Mouse (Mus musculus) midbrain, embryonic 14.5 days (tissue): ENCODE results near the gene Rpl3l. TPM values are rescaled to one million over a fixed set of nuclear protein-coding genes. Genes with fewer than 3 reads are reported as not detected.

Experiments
- ATAC-seq: fragments of 200-750 bp; cut with Nextera tagmentation; 2 replicates; pipeline ENCODE4 v1.8.0; 2017; ENCODE audit warnings: moderate number of reproducible peaks, moderate library complexity; ENCODE audit not compliant: low FRiP score, low TSS enrichment
- DNase-seq: peaks from one replicate; pipeline ENCODE4 v3.0.0-alpha.2; 2015
- H3K27ac ChIP-seq: fragments of 300-500 bp; sonication (generic); replicated peaks from 2 replicates; pipeline ENCODE4 v1.5.1; 2014; ENCODE audit warnings: mild to moderate bottlenecking, low read depth, low read length, moderate library complexity
- H3K27me3 ChIP-seq: fragments of 300-500 bp; sonication (generic); 2 replicates; pipeline ENCODE4 v1.6.1; 2014; ENCODE audit warnings: low read length, control low read depth, mixed read lengths; ENCODE audit not compliant: control insufficient read depth, insufficient read depth
- H3K36me3 ChIP-seq: fragments of 300-500 bp; sonication (generic); 2 replicates; pipeline ENCODE4 v1.6.1; 2014; ENCODE audit warnings: low read length, control low read depth; ENCODE audit not compliant: control insufficient read depth, insufficient read depth
- H3K4me1 ChIP-seq: fragments of 300-500 bp; sonication (generic); 2 replicates; pipeline ENCODE4 v1.6.1; 2014; ENCODE audit warnings: mild to moderate bottlenecking, antibody characterized with exemption, low read length, control low read depth; ENCODE audit not compliant: control insufficient read depth, insufficient read depth
- H3K4me2 ChIP-seq: fragments of 300-500 bp; sonication (generic); 2 replicates; pipeline ENCODE4 v1.6.1; 2014; ENCODE audit warnings: mild to moderate bottlenecking, low read length, moderate library complexity
- H3K4me3 ChIP-seq: fragments of 300-500 bp; sonication (generic); replicated peaks from 2 replicates; pipeline ENCODE4 v1.5.1; 2014; ENCODE audit warnings: low read depth, low read length
- H3K9ac ChIP-seq: fragments of 300-500 bp; sonication (generic); replicated peaks from 2 replicates; pipeline ENCODE4 v1.6.1; 2014; ENCODE audit warnings: mild to moderate bottlenecking, low read length, moderate library complexity
- H3K9me3 ChIP-seq: fragments of 300-500 bp; sonication (generic); 2 replicates; pipeline ENCODE4 v1.6.1; 2016; ENCODE audit warnings: low read length, control low read depth, mixed read lengths; ENCODE audit not compliant: control insufficient read depth
- WGBS: fragments of 180-500 bp; shearing (Covaris S2); extraction: QIAGEN DNeasy Blood & Tissue Kit; methylation state at CpG from one replicate; pipeline ENCODE4 v1.1.7; 2014; 5-methylcytosine and 5-hydroxymethylcytosine counted together
- polyA plus RNA-seq: library from polyadenylated mRNA; unstranded; fragments of >200 nt; fragmentation: Nextera tagmentation; extraction: Ambion mirVana; gene quantifications from 2 replicates; pipeline ENCODE4 v1.2.1, GENCODE M21; 2014

The Rpl3l gene
- polyA plus RNA-seq, 1 experiment from 2014 or later, result not detected

DNA sequence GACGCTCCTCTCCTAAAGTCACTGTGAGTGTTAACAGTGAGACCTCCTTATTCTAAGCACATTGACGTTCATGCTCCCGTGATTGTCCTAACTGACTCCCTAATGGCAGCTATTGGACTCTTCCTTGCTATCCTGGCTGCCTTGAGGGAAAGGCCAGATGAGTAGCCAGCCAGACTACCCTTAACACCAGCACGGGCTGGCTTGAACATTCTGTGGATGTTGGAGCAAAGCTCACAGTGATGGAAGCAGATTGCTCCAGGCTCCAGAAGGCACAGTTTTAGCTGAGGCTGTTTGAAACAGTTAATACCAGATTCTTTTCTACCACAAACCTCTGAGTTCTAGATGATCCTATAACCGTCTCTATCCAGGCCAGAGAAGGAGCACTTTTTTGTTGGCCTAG is 16.3 kb downstream of the Rpl3l start:
- WGBS, result 77% methylated on average over 5 of the region's 5 CpGs
- Histone ChIP-seq H3K27me3 (no peaks in the 10 kb centered on the region), H3K36me3 (no peaks in the 10 kb centered on the region), H3K4me2 (no peak overlapping the region), H3K9ac (no peak overlapping the region), H3K4me3 (no peak overlapping the region), H3K9me3 (no peaks in the 10 kb centered on the region), H3K4me1 (no peaks in the 10 kb centered on the region), H3K27ac (no peak overlapping the region)
- no peak for DNase-seq
- no peak for ATAC-seq

DNA sequence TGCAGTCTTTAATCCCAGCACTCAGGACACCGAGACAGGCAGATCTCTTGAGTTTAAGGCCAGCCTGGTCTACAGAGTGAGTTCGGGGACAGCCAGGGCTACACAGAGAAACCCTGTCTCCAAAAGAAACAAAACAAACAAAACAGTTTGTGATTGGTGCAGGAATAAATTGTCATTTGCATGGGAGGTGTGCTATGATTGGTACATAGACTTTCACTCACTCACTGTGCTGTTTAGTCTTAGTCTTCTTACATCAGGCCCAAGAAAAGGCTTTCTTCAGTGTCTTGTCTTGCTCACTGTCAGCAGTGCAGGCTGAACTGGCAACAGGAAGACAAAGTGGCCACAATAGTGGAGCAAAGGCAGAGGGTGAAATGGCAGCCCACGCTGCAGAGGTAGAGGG is 16.8 kb downstream of the Rpl3l start:
- Histone ChIP-seq H3K9me3 (no peaks in the 10 kb centered on the region), H3K4me1 (no peaks in the 10 kb centered on the region), H3K4me2 (no peak overlapping the region), H3K27me3 (no peaks in the 10 kb centered on the region), H3K27ac (no peak overlapping the region), H3K9ac (no peak overlapping the region), H3K4me3 (no peak overlapping the region), H3K36me3 (no peaks in the 10 kb centered on the region)
- WGBS, result 71% methylated on average over 3 of the region's 3 CpGs
- ATAC-seq (no peak), DNase-seq (no peak)

DNA sequence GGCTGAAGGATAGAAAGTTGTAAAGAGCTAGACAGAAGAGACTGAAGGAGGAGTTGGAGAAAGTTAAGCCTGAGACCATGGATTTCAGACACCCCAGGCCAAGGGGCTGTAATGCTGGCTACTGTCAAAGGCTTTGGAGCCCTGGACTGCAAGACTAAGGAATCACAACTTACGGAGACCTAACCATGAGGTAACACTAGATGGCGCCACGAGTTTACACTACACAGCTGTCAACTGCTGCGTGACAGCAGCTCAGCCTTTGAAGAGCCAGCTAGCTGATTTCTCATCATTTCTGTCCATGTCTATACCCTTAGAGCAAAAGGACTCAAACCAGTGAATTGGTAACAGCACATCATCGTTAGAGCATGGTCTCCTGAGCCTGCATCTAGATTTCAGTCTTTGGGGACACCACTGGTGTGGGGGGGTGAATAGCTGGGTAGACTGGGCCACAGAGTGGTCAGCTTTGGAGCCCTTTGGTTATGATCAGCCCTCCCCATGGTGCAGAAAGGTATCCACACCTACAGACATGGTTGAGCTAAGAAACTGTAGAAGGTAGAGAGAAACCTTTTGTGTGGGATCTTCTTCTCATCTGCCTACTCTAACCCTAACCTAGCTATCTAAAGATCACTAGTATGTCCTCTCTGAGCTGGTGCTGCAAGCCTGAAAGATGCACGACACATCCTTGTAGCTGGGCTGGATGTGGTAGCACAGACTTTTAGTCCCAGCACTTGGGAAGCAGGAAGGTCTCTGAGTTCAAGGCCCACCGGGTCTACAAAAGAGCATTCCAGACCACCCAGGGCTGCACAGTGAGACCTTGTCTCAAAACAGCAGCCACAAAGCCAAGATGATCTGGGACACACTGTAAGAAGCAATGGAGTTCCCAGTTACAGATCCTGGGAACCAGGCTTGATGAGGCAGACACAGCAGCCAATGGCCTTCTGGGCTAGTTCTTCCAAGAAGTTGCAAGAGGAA is 18.2 kb downstream of the Rpl3l start:
- Histone ChIP-seq H3K4me3 (no peak overlapping the region), H3K36me3 (no peaks in the 10 kb centered on the region), H3K27ac (no peak overlapping the region), H3K9ac (no peak overlapping the region; the same call in 1 of the 2 replicates), H3K9me3 (no peaks in the 10 kb centered on the region), H3K4me2 (no peak overlapping the region), H3K4me1 (no peaks in the 10 kb centered on the region), H3K27me3 (peaks cover 11% of the 10 kb centered on the region)
- ATAC-seq (peak; percentile 68; the same call in 1 of the 2 replicates), DNase-seq (peak; percentile 96)
- WGBS, result 19% methylated on average over 7 of the region's 7 CpGs

DNA sequence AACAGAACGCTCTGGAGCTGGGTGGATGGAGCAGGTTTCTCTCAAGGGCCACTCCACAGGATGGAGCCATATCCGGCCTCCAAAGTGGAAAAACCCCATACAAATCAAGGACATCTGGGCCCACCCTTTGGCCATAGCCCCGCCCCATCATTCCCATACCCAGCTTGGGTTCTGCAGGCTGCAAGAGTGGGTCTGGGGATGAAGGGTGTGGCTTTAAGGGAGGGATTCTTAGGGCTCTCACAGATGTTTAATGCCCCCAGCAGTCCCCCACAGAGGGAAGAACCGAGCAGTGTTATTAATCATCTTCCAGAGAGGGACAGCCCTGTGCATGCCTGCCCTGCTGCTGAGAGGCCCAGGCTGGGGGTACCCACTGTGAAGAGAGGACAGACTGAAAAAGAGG is 19.4 kb downstream of the Rpl3l start:
- no peaks in the 10 kb centered on the region for H3K36me3 ChIP-seq
- peaks cover 22% of the 10 kb centered on the region for H3K27me3 ChIP-seq
- ATAC-seq (no peak), DNase-seq (no peak)
- no peak overlapping the region for H3K4me3 ChIP-seq
- WGBS, result 64% methylated on average over 4 of the region's 4 CpGs
- no peak overlapping the region for H3K4me2 ChIP-seq
- H3K27ac ChIP-seq, result no peak overlapping the region
- H3K9ac ChIP-seq, result no peak overlapping the region
- no peaks in the 10 kb centered on the region for H3K9me3 ChIP-seq
- H3K4me1 ChIP-seq, result no peaks in the 10 kb centered on the region

DNA sequence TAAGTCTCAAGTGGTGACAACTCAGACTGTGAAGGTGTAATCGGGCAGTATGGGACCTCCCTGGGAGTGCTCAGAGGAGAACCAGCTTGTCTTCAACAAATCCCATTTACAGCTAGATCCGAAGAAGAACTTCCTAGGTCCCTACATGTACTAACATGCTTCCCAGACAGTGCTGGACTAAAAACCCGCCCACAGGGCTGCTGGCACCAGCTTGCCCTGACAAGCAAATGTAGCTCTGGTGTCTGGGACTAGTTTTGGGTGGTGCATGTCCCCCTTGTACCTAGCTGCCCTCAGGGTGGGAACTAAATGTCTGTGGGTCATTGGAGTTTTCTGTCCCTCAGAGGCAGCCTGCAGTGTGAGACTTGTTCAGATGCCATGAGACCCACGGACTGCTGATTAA is 23.9 kb downstream of the Rpl3l start:
- Histone ChIP-seq H3K4me3 (no peak overlapping the region), H3K27me3 (peaks cover 53% of the 10 kb centered on the region)

DNA sequence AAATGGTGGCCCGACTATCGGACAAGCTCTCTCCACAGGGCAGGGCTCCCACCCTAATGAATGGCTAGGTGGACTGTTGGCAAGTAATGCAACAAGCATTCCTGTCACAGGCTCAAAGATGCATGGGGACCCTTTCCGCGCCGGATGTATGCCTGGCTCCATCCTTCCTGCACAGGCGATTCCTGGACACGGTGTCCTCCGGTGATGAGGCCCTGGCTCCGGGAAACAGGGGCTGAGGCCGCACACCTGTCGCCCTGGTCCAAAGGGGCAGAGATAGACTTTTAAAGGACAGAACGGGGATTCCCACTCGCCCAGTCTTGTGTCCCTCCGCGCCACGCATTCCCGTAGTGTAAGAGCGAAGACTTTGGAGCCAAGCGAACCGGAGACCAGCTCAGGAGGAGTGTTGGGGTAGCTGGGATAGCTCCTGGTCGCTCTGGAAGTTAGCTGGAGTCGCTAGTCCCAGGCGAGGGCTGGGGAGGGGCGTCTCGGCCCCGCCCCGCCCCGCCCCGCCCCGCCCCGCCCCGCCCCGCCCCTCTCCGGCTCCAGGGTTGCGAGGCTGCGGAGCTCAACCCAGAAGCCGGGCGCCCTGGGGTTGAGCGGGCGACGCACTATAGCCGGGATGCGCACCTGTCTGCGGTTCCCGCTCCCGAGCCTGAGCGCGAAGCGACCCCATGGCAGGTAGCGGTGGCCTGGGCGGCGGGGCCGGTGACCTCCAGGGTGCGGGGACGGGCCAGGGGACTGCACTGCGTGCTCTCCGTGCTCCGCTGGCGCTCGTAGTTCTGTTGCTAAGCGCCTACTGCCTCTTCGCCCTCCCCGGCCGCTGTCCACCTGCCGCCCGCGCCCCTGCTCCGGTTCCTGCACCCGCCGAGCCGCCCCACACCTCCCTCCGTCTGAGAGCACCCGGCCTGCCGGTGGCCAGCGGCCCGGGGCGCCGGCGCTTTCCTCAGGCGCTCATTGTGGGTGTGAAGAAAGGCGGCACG is 25.1 kb downstream of the Rpl3l start, which contains the start of gene Hs3st6:
Gene Hs3st6 (plus strand): TSS at position 574 of the 980 bp plus-strand sequence.
- Histone ChIP-seq H3K4me1 (peaks cover 7% of the 10 kb centered on the region; the same call in 1 of the 2 replicates), H3K9ac (peak within 1 kb of the TSS; percentile 34; the same call in 1 of the 2 replicates)
- ATAC-seq, result no peak

More for the DNA sequence above, 23.9 kb downstream of the Rpl3l start:
- DNase-seq, result no peak
- H3K9ac ChIP-seq, result no peak overlapping the region
- peaks cover 7% of the 10 kb centered on the region; the same call in 1 of the 2 replicates for H3K4me1 ChIP-seq
- H3K9me3 ChIP-seq, result no peaks in the 10 kb centered on the region
- ATAC-seq, result no peak
- H3K27ac ChIP-seq, result no peak overlapping the region
- H3K4me2 ChIP-seq, result no peak overlapping the region
- no peaks in the 10 kb centered on the region for H3K36me3 ChIP-seq
- WGBS, result 12% methylated on average over 4 of the region's 4 CpGs

DNA sequence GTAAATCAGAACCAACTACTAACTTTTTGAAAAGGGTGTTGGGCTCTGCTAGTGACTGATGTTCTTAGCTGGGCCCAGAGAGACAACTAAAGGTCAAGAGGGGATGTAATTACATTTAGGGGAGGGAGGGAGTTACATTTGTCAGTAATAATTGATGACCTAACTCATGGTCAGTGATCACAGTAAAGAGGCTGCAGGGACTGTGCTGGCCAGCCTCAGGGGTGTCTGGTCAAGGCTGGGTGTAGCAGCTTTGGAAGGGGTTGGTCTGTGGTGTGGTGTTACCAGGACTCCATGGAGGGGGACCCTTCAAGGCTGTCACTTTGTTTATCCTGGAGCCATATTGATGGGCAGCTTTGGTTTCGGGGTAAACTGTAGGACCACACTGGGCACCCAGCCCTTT is 29.8 kb downstream of the Rpl3l start:
- H3K27me3 ChIP-seq, result peaks cover 28% of the 10 kb centered on the region
- ATAC-seq, result no peak
- no peak overlapping the region for H3K9ac ChIP-seq
- H3K4me1 ChIP-seq, result peaks cover 6% of the 10 kb centered on the region; the same call in 1 of the 2 replicates
- H3K27ac ChIP-seq, result no peak overlapping the region
- 65% methylated on average over 1 of the region's 1 CpGs for WGBS
- no peaks in the 10 kb centered on the region for H3K9me3 ChIP-seq
- H3K4me2 ChIP-seq, result no peak overlapping the region
- no peak overlapping the region for H3K4me3 ChIP-seq
- no peaks in the 10 kb centered on the region for H3K36me3 ChIP-seq
- no peak for DNase-seq

More for the DNA sequence above, 25.1 kb downstream of the Rpl3l start, which contains the start of gene Hs3st6:
- Histone ChIP-seq H3K36me3 (no peaks in the 10 kb centered on the region), H3K9me3 (no peaks in the 10 kb centered on the region), H3K4me2 (peak within 1 kb of the TSS; percentile 75), H3K27me3 (peaks cover 53% of the 10 kb centered on the region), H3K4me3 (peak within 1 kb of the TSS; percentile 38), H3K27ac (no peak within 1 kb of the TSS)
- 1% methylated on average over 76 of the region's 82 CpGs for WGBS
- peak; percentile 37 for DNase-seq

DNA sequence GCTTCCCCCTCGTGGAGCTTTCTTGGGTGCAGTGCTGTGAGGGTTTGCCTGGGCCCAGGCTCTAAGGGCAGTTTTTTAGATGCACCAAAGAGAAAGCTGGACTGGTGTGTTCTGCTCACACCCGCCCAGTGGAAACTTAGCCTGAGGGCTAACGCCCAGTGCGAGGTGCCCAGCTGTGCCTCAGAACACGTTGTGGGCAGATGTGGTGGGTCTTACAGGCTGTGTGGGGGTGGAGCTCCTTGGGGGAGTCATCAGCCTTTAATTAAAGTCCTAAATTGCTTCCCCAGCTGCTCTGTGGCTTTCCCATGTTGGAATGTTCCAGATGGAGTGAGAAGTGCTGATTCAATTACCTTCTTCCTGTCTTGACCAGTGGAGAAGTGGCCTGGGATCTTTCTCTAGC is 33.5 kb downstream of the Rpl3l start:
- Histone ChIP-seq H3K4me3 (no peak overlapping the region), H3K9me3 (no peaks in the 10 kb centered on the region), H3K27me3 (no peaks in the 10 kb centered on the region; the same call in 1 of the 2 replicates), H3K4me2 (no peak overlapping the region), H3K4me1 (no peaks in the 10 kb centered on the region), H3K36me3 (no peaks in the 10 kb centered on the region), H3K9ac (no peak overlapping the region), H3K27ac (no peak overlapping the region)
- no peak for ATAC-seq
- DNase-seq, result no peak
- WGBS, result 54% methylated on average over 5 of the region's 5 CpGs
